Mouse (Mus musculus) CH12.LX (cell line): ENCODE results near the gene E330017A01Rik. TPM values are rescaled to one million over a fixed set of nuclear protein-coding genes. Genes with fewer than 3 reads are reported as not detected.
A peak's percentile ranks its signal among the peaks of the same experiment; 100 is the strongest.

Experiments
- DNase-seq: peaks from one replicate; pipeline ENCODE4 v3.0.0-alpha.2; 2013; ENCODE audit errors: extremely low read depth
- H3K27ac ChIP-seq: 2 replicates; pipeline ENCODE4 v1.5.1; 2012; ENCODE audit warnings: low read depth, mild to moderate bottlenecking, control low read depth, moderate library complexity; ENCODE audit not compliant: insufficient read depth
- H3K27me3 ChIP-seq: replicated peaks from 2 replicates; pipeline ENCODE3; 2012; ENCODE audit warnings: inconsistent platforms
- H3K36me3 ChIP-seq, 2 experiments: replicated peaks in 1 of 2; 2 replicates each; pipeline versions ENCODE3 to v1.6.1; 2012; ENCODE audit warnings: inconsistent platforms in 1 of 2, low read length in 1 of 2, mild to moderate bottlenecking in 1 of 2, mixed read lengths in 1 of 2, moderate library complexity in 1 of 2; ENCODE audit not compliant: control insufficient read depth in 1 of 2, insufficient read depth in 1 of 2
- H3K4me1 ChIP-seq, 2 experiments: 2 replicates each; pipeline ENCODE4 v1.6.1; 2012; ENCODE audit warnings: inconsistent platforms in 1 of 2, moderate library complexity in 1 of 2; ENCODE audit not compliant: insufficient read depth in 2 of 2, control insufficient read depth in 1 of 2
- H3K4me2 ChIP-seq: 2 replicates; pipeline ENCODE4 v1.6.1; 2012; ENCODE audit warnings: low read depth, mild to moderate bottlenecking, control low read depth; ENCODE audit not compliant: poor library complexity, insufficient read depth, severe bottlenecking
- H3K4me3 ChIP-seq, 3 experiments: fragments of 150-350 bp in 1 of 3; sonication (generic) in 1 of 3; replicated peaks in 1 of 3; 2 replicates each; pipeline versions ENCODE3 to v1.5.1; 2011 to 2012; ENCODE audit warnings: low read depth in 2 of 3, low read length in 2 of 3, mild to moderate bottlenecking in 2 of 3, moderate library complexity in 2 of 3, control low read depth in 1 of 3, improper control_type of control experiment in 1 of 3, inconsistent platforms in 1 of 3, mixed read lengths in 1 of 3; ENCODE audit not compliant: poor library complexity in 1 of 3
- H3K79me2 ChIP-seq: replicated peaks from 2 replicates; pipeline ENCODE4 v1.6.1; 2012; ENCODE audit warnings: mild to moderate bottlenecking, moderate library complexity; ENCODE audit not compliant: control insufficient read depth, poor library complexity, insufficient read depth, severe bottlenecking; ENCODE audit errors: extremely low read depth
- H3K9ac ChIP-seq: 2 replicates; pipeline ENCODE4 v1.6.1; 2012; ENCODE audit warnings: low read depth, mild to moderate bottlenecking, control low read depth, moderate library complexity; ENCODE audit not compliant: insufficient read depth
- H3K9me3 ChIP-seq: replicated peaks from 2 replicates; pipeline ENCODE3; 2012; ENCODE audit warnings: low read length, inconsistent platforms, mixed read lengths
- BHLHE40 ChIP-seq: IDR thresholded peaks from 2 replicates; pipeline ENCODE4 v1.6.1; 2011; ENCODE audit warnings: mild to moderate bottlenecking, low read depth, low read length, improper control_type of control experiment
- CHD1 ChIP-seq: IDR thresholded peaks from 2 replicates; pipeline ENCODE4 v1.6.1; 2012; ENCODE audit warnings: low read depth, low read length, improper control_type of control experiment, inconsistent platforms
- CHD2 ChIP-seq: IDR thresholded peaks from 2 replicates; pipeline ENCODE4 v1.6.1; 2011; ENCODE audit warnings: low read length, improper control_type of control experiment
- CTCF ChIP-seq, 2 experiments: IDR thresholded peaks in 1 of 2; conservative IDR thresholded peaks in 1 of 2; 2 replicates each; pipeline ENCODE4 v1.5.1; 2011 to 2012; ENCODE audit warnings: low read depth in 2 of 2, low read length in 2 of 2, improper control_type of control experiment in 1 of 2, inconsistent platforms in 1 of 2, mild to moderate bottlenecking in 1 of 2, moderate library complexity in 1 of 2
- E2F4 ChIP-seq: IDR thresholded peaks from 2 replicates; pipeline ENCODE4 v1.6.1; 2011; ENCODE audit warnings: low read depth, low read length, improper control_type of control experiment; ENCODE audit not compliant: insufficient replicate concordance
- ELF1 ChIP-seq: IDR thresholded peaks from 2 replicates; pipeline ENCODE4 v1.6.1; 2014; ENCODE audit warnings: low read depth, mild to moderate bottlenecking, inconsistent platforms, low read length, improper control_type of control experiment
- EP300 ChIP-seq: IDR thresholded peaks from 2 replicates; pipeline ENCODE4 v1.6.1; 2011; ENCODE audit warnings: low read length, improper control_type of control experiment
- ETS1 ChIP-seq: conservative IDR thresholded peaks from 2 replicates; pipeline ENCODE4 v1.6.1; 2012; ENCODE audit warnings: low read depth, mild to moderate bottlenecking, inconsistent platforms, low read length, improper control_type of control experiment, moderate library complexity
- IRF4 ChIP-seq: IDR thresholded peaks from 2 replicates; pipeline ENCODE4 v1.6.1; 2014; ENCODE audit warnings: low read depth, mild to moderate bottlenecking, inconsistent platforms, low read length, improper control_type of control experiment
- JUN ChIP-seq: IDR thresholded peaks from 2 replicates; pipeline ENCODE4 v1.6.1; 2011; ENCODE audit warnings: low read depth, mild to moderate bottlenecking, low read length, improper control_type of control experiment, moderate library complexity; ENCODE audit not compliant: insufficient read depth
- JUND ChIP-seq: conservative IDR thresholded peaks from 2 replicates; pipeline ENCODE4 v1.6.1; 2011; ENCODE audit warnings: low read depth, low read length, improper control_type of control experiment
- KAT2A ChIP-seq: IDR thresholded peaks from 2 replicates; pipeline ENCODE4 v1.6.1; 2012; ENCODE audit warnings: low read length, improper control_type of control experiment, inconsistent platforms; ENCODE audit not compliant: insufficient replicate concordance
- MAX ChIP-seq: IDR thresholded peaks from 2 replicates; pipeline ENCODE4 v1.6.1; 2011; ENCODE audit warnings: low read length, improper control_type of control experiment
- MAZ ChIP-seq: IDR thresholded peaks from 2 replicates; pipeline ENCODE4 v1.6.1; 2012; ENCODE audit warnings: low read depth, mild to moderate bottlenecking, inconsistent platforms, low read length, improper control_type of control experiment, moderate library complexity
- MEF2A ChIP-seq: IDR thresholded peaks from 2 replicates; pipeline ENCODE4 v1.6.1; 2014; ENCODE audit warnings: low read depth, mild to moderate bottlenecking, inconsistent platforms, low read length, improper control_type of control experiment, borderline replicate concordance
- MYC ChIP-seq: IDR thresholded peaks from 2 replicates; pipeline ENCODE4 v1.6.1; 2011; ENCODE audit warnings: low read depth, mild to moderate bottlenecking, improper control_type of control experiment, low read length
- PAX5 ChIP-seq: IDR thresholded peaks from 2 replicates; pipeline ENCODE4 v1.6.1; 2012; ENCODE audit warnings: low read length, inconsistent platforms, mixed read lengths
- POLR2A ChIP-seq: IDR thresholded peaks from 2 replicates; pipeline ENCODE4 v1.6.1; 2011; ENCODE audit warnings: low read depth, mild to moderate bottlenecking, improper control_type of control experiment, low read length
- RAD21 ChIP-seq: IDR thresholded peaks from 2 replicates; pipeline ENCODE4 v1.6.1; 2011; ENCODE audit warnings: low read depth, mild to moderate bottlenecking, low read length, improper control_type of control experiment, moderate library complexity
- RCOR1 ChIP-seq: conservative IDR thresholded peaks from 2 replicates; pipeline ENCODE4 v1.6.1; 2012; ENCODE audit warnings: low read depth, mild to moderate bottlenecking, inconsistent platforms, low read length, improper control_type of control experiment
- SIN3A ChIP-seq: IDR thresholded peaks from 2 replicates; pipeline ENCODE4 v1.6.1; 2012; ENCODE audit warnings: low read length, improper control_type of control experiment, inconsistent platforms
- SMC3 ChIP-seq: IDR thresholded peaks from 2 replicates; pipeline ENCODE4 v1.6.1; 2011; ENCODE audit warnings: low read depth, low read length, improper control_type of control experiment
- TBP ChIP-seq: conservative IDR thresholded peaks from 2 replicates; pipeline ENCODE4 v1.6.1; 2011; ENCODE audit warnings: low read depth, low read length, improper control_type of control experiment
- TCF12 ChIP-seq: IDR thresholded peaks from 2 replicates; pipeline ENCODE4 v1.6.1; 2014; ENCODE audit warnings: low read depth, mild to moderate bottlenecking, inconsistent platforms, low read length, improper control_type of control experiment
- UBTF ChIP-seq: IDR thresholded peaks from 2 replicates; pipeline ENCODE4 v1.6.1; 2012; ENCODE audit warnings: low read depth, mild to moderate bottlenecking, inconsistent platforms, low read length, improper control_type of control experiment, moderate library complexity
- USF1 ChIP-seq: IDR thresholded peaks from 2 replicates; pipeline ENCODE4 v1.6.1; 2014; ENCODE audit warnings: low read depth, mild to moderate bottlenecking, inconsistent platforms, low read length, improper control_type of control experiment
- USF2 ChIP-seq: conservative IDR thresholded peaks from 2 replicates; pipeline ENCODE4 v1.6.1; 2011; ENCODE audit warnings: low read depth, low read length, improper control_type of control experiment
- ZKSCAN1 ChIP-seq: IDR thresholded peaks from 2 replicates; pipeline ENCODE4 v1.6.1; 2012; ENCODE audit warnings: low read depth, inconsistent platforms, low read length, improper control_type of control experiment, borderline replicate concordance
- ZNF384 ChIP-seq: IDR thresholded peaks from 2 replicates; pipeline ENCODE4 v1.6.1; 2012; ENCODE audit warnings: low read depth, low read length, improper control_type of control experiment, inconsistent platforms
- dilution Hi-C: fragments of 300-500 bp; cut with MboI; formaldehyde crosslinking; loops from 2 replicates; pipeline ENCODE4 v1.14.3; 2020; ENCODE audit warnings: low sequenced_read_pairs; ENCODE audit not compliant: extremely low pct_unique_long_range_greater_than_20kb, extremely low pct_ligation_motif_present
- in situ Hi-C: fragments of 300-500 bp; cut with MboI; formaldehyde crosslinking; loops from 3 replicates; pipeline ENCODE4 v1.14.3; 2019; ENCODE audit warnings: low sequenced_read_pairs, low pct_ligation_motif_present, low pct_unique_long_range_greater_than_20kb, mixed read lengths
- polyA plus RNA-seq: library from polyadenylated mRNA; unstranded; fragments of >175 nt; gene quantifications from 2 replicates; pipeline ENCODE4 v1.2.1, GENCODE M21; 2012; ENCODE audit warnings: low read depth; ENCODE audit not compliant: insufficient read length
- total RNA-seq, 2 experiments: library from RNA; depleted of rRNA; stranded (reverse); fragments of 300-350 nt in 1 of 2; fragments of >200 nt in 1 of 2; gene quantifications; 2 replicates each; pipeline ENCODE4 v1.2.3; 2012 to 2014

The E330017A01Rik gene
- total and polyA plus RNA-seq, 3 experiments = 0.21 TPM; not detected in 2

DNA sequence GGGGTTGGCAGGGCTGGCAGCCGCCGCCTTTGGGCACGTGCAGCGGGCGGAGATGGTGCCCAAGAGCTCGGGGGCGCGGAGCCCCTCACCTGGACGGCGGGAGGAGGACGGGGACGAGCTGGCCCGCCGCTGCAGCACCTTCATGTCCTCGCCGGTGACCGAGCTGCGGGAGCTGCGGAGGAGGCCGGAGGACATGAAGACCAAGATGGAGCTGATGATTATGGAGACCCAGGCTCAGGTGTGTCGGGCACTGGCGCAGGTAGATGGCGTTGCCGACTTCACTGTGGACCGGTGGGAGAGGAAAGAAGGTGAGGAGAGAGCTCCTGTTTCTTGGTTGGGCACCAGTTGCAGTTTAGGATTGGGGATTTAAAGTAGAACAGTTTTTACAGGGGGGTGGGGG lies 32.1 kb upstream of the E330017A01Rik start:
- TF ChIP-seq SMC3 = peak; percentile 19; the same call in 1 of the 2 replicates
- TF ChIP-seq ZNF384 = no peak
- TF ChIP-seq CTCF (conservative IDR thresholded peaks at IDR 0.05 in 1 of 2, IDR thresholded peaks at IDR 0.05 in 1 of 2; ENCODE audit: low read depth in 2 of 2, low read length in 2 of 2) = peak in 1 of 2 experiments; percentile 33; a peak in 2 of 4 replicates
- TF ChIP-seq CHD2 = no peak
- peak; percentile 8 for TF ChIP-seq RAD21
- TF ChIP-seq ETS1 = no peak
- 0 out of 2 replicates have a peak, but pooled peaks have one; percentile 29 for TF ChIP-seq CHD1
- TF ChIP-seq BHLHE40 = peak; percentile 68; the same call in 1 of the 2 replicates
- TF ChIP-seq PAX5 = no peak
- TF ChIP-seq, all 38 proteins: peak for 5
- Histone ChIP-seq H3K27ac (0 out of 2 replicates have a peak overlapping the region, but pooled peaks have one; percentile 13), H3K27me3 (no peaks in the 10 kb centered on the region), H3K4me2 (peak overlapping the region; percentile 94), H3K4me3 (peak overlapping the region; percentile 83 to 89 (median 84)), H3K9me3 (no peaks in the 10 kb centered on the region), H3K4me1 (peaks cover 5 to 23% of the 10 kb centered on the region in 2 experiments), H3K9ac (peak overlapping the region; percentile 77), H3K36me3 (peaks cover 25 to 31% of the 10 kb centered on the region in 2 experiments), H3K79me2 (peaks cover 24% of the 10 kb centered on the region)
- DNase-seq = peak; percentile 30
- in situ Hi-C loops = loop anchor here (25.0 kb wide), 2 partner anchors 742 to 1008 kb away; partner anchors contain the start of gene Gabrr3
- dilution Hi-C loops = no loop called here

- H3K4me3 ChIP-seq = peak within 1 kb of the TSS; percentile 83 to 89 (median 84)
- peaks cover 5 to 23% of the 10 kb centered on the region in 2 experiments for H3K4me1 ChIP-seq
- peak; percentile 91 for DNase-seq
- H3K27me3 ChIP-seq = no peaks in the 10 kb centered on the region
- dilution Hi-C loops = no loop called here
- H3K36me3 ChIP-seq = peaks cover 21 to 27% of the 10 kb centered on the region in 2 experiments
- H3K4me2 ChIP-seq = peak within 1 kb of the TSS; percentile 94
- H3K27ac ChIP-seq = peak within 1 kb of the TSS; percentile 37
- H3K9me3 ChIP-seq = no peaks in the 10 kb centered on the region
- peak within 1 kb of the TSS; percentile 77 for H3K9ac ChIP-seq
- H3K79me2 ChIP-seq = peaks cover 24% of the 10 kb centered on the region
- in situ Hi-C loops = loop anchor here (5.0 to 25.0 kb wide), 4 partner anchors 43 to 1008 kb away; partner anchors contain the start of gene Gabrr3
- no peak for TF ChIP-seq ETS1
- TF ChIP-seq CTCF (conservative IDR thresholded peaks at IDR 0.05 in 1 of 2, IDR thresholded peaks at IDR 0.05 in 1 of 2; ENCODE audit: low read depth in 2 of 2, low read length in 2 of 2) = peak in 1 of 2 experiments; percentile 21; a peak in 2 of 4 replicates
- TF ChIP-seq MYC = peak; percentile 81; the same call in 1 of the 2 replicates
- TF ChIP-seq JUN = no peak
- peak; percentile 44; the same call in 1 of the 2 replicates for TF ChIP-seq MEF2A
- no peak for TF ChIP-seq ZKSCAN1
- no peak for TF ChIP-seq USF2
- TF ChIP-seq CHD1 = no peak
- peak; percentile 94 for TF ChIP-seq SIN3A
- TF ChIP-seq USF1 = no peak
- peak; percentile 64 for TF ChIP-seq BHLHE40
- TF ChIP-seq MAX = peak; percentile 62; the same call in 1 of the 2 replicates
- TF ChIP-seq POLR2A = peak; percentile 93
- TF ChIP-seq MAZ = no peak
- peak; percentile 88 for TF ChIP-seq UBTF
- peak; percentile 88 for TF ChIP-seq TBP
- TF ChIP-seq EP300 = no peak
- peak; percentile 93 for TF ChIP-seq ELF1
- TF ChIP-seq RCOR1 = no peak
- TF ChIP-seq RAD21 = no peak; the same call in 1 of the 2 replicates
- TF ChIP-seq IRF4 = peak; percentile 53; the same call in 1 of the 2 replicates
- TF ChIP-seq KAT2A = peak; percentile 90; the same call in 1 of the 2 replicates
- TF ChIP-seq TCF12 = peak; percentile 85
- TF ChIP-seq JUND = no peak
- TF ChIP-seq E2F4 = peak; percentile 80; the same call in 1 of the 2 replicates
- TF ChIP-seq PAX5 = no peak
These were observed 31.5 kb upstream of the E330017A01Rik start, which contains the start of gene Cpox for GRCm38 (mm10) chr16:58669917-58670630. Gene Cpox (plus strand): TSS chr16:58670292.
